Mouse (Mus musculus) kidney, postnatal 25 days (tissue): ENCODE results near the gene Gm28363.
"Not testable (repeated sequence)": the region's sequence is repeated elsewhere in the genome, so short reads cannot be mapped to it uniquely, and the experiment has no call there.

ENCODE experiments used
- DNase-seq, 2 experiments: peaks; one replicate each; pipeline ENCODE4 v3.0.0; 2021; ENCODE audit warnings: mixed read lengths in 2 of 2

The Gm28363 gene

GRCm38 (mm10) chr1:117696831-117697230, at the start of gene Gm28363:
Gm28363 (plus strand) TSS chr1:117697131.
- not testable (repeated sequence) for DNase-seq

GRCm38 (mm10) chr1:117650236-117650635, 46.7 kb upstream of the Gm28363 start:
- not testable (repeated sequence) for DNase-seq
